Mouse (Mus musculus): ENCODE data around the gene Col27a1. TPM values are rescaled to one million over a fixed set of nuclear protein-coding genes. Genes with fewer than 3 reads are reported as not detected.

The Col27a1 gene
- total RNA-seq (2014; rRNA removed) (5.8 and 9.5 TPM in 2 replicates), polyA plus RNA-seq (2015; fragmentation: Nextera tagmentation; extraction: Ambion mirVana) (1.4 and 1.9 TPM in 2 replicates)

GRCm38 (mm10) chr4:63213907-63214621 is at the start of gene Col27a1:
TSS of gene Col27a1 (plus strand) at chr4:63214004.
- Histone ChIP-seq H3K9me3 (ENCODE audit: low read length) (no peaks in the 10 kb centered on the region), H3K9ac (replicated peaks; ENCODE audit: low read length) (peak within 1 kb of the TSS; percentile 5; the same call in 1 of the 2 replicates), H3K4me1 (ENCODE audit: insufficient read depth, low read length) (peaks cover 7% of the 10 kb centered on the region; the same call in 1 of the 2 replicates), H3K4me3 (ENCODE audit: low read length) (peak within 1 kb of the TSS; percentile 55), H3K27me3 (ENCODE audit: insufficient read depth, low read length) (peaks cover 24% of the 10 kb centered on the region), H3K36me3 (ENCODE audit: insufficient read depth, low read length) (no peaks in the 10 kb centered on the region), H3K4me2 (ENCODE audit: low read depth, low read length) (peak within 1 kb of the TSS; percentile 100), H3K27ac (no peak within 1 kb of the TSS)
- ATAC-seq (no peak), DNase-seq (ENCODE audit: low spot score) (no peak)
- WGBS, result under 1% methylated on average over 58 of the region's 61 CpGs
- no peak for TF ChIP-seq CTCF (IDR thresholded peaks at IDR 0.05; ENCODE audit: low read depth)

GRCm38 (mm10) chr4:63165636-63166035 is 48.2 kb upstream of the Col27a1 start:
- Histone ChIP-seq H3K4me2 (ENCODE audit: low read depth, low read length) (no peak overlapping the region), H3K9ac (replicated peaks; ENCODE audit: low read length) (no peak overlapping the region), H3K27ac (no peak overlapping the region), H3K4me1 (ENCODE audit: insufficient read depth, low read length) (no peaks in the 10 kb centered on the region), H3K27me3 (ENCODE audit: insufficient read depth, low read length) (no peaks in the 10 kb centered on the region), H3K36me3 (ENCODE audit: insufficient read depth, low read length) (no peaks in the 10 kb centered on the region), H3K4me3 (ENCODE audit: low read length) (no peak overlapping the region), H3K9me3 (ENCODE audit: low read length) (no peaks in the 10 kb centered on the region)
- WGBS, result 89% methylated on average over 4 of the region's 4 CpGs
- DNase-seq (ENCODE audit: low spot score), result no peak
- no peak for ATAC-seq
- TF ChIP-seq CTCF (IDR thresholded peaks at IDR 0.05; ENCODE audit: low read depth), result no peak

- Histone ChIP-seq H3K4me1 (ENCODE audit: insufficient read depth, low read length) (no peaks in the 10 kb centered on the region), H3K9me3 (ENCODE audit: low read length) (no peaks in the 10 kb centered on the region), H3K4me3 (ENCODE audit: low read length) (no peak overlapping the region), H3K27me3 (ENCODE audit: insufficient read depth, low read length) (no peaks in the 10 kb centered on the region), H3K9ac (replicated peaks; ENCODE audit: low read length) (no peak overlapping the region), H3K27ac (no peak overlapping the region), H3K36me3 (ENCODE audit: insufficient read depth, low read length) (no peaks in the 10 kb centered on the region), H3K4me2 (ENCODE audit: low read depth, low read length) (no peak overlapping the region)
- ATAC-seq (0 out of 2 replicates have a peak, but pooled peaks have one; percentile 18), DNase-seq (ENCODE audit: low spot score) (no peak)
- 84% methylated on average over 5 of the region's 5 CpGs for WGBS
- TF ChIP-seq CTCF (IDR thresholded peaks at IDR 0.05; ENCODE audit: low read depth), result no peak
Observed at GRCm38 (mm10) chr4:63166323-63166722, 47.5 kb upstream of the Col27a1 start.

GRCm38 (mm10) chr4:63170061-63170460 is 43.7 kb upstream of the Col27a1 start:
- Histone ChIP-seq H3K9me3 (ENCODE audit: low read length) (0 out of 2 replicates have a peak, but pooled peaks cover 2% of the 10 kb centered on the region), H3K4me3 (ENCODE audit: low read length) (no peak overlapping the region), H3K27ac (no peak overlapping the region), H3K27me3 (ENCODE audit: insufficient read depth, low read length) (no peaks in the 10 kb centered on the region), H3K4me1 (ENCODE audit: insufficient read depth, low read length) (no peaks in the 10 kb centered on the region), H3K36me3 (ENCODE audit: insufficient read depth, low read length) (no peaks in the 10 kb centered on the region), H3K9ac (replicated peaks; ENCODE audit: low read length) (no peak overlapping the region), H3K4me2 (ENCODE audit: low read depth, low read length) (no peak overlapping the region)
- TF ChIP-seq CTCF (IDR thresholded peaks at IDR 0.05; ENCODE audit: low read depth), result no peak
- DNase-seq (ENCODE audit: low spot score) (no peak), ATAC-seq (no peak)
- WGBS, result 81% methylated on average over 4 of the region's 4 CpGs

- 0 out of 2 replicates have a peak, but pooled peaks cover 2% of the 10 kb centered on the region for H3K9me3 ChIP-seq (ENCODE audit: low read length)
- ATAC-seq (no peak), DNase-seq (ENCODE audit: low spot score) (no peak)
- H3K36me3 ChIP-seq (ENCODE audit: insufficient read depth, low read length), result no peaks in the 10 kb centered on the region
- no peak overlapping the region for H3K4me3 ChIP-seq (ENCODE audit: low read length)
- TF ChIP-seq CTCF (IDR thresholded peaks at IDR 0.05; ENCODE audit: low read depth), result no peak
- H3K4me1 ChIP-seq (ENCODE audit: insufficient read depth, low read length), result no peaks in the 10 kb centered on the region
- no peak overlapping the region for H3K4me2 ChIP-seq (ENCODE audit: low read depth, low read length)
- H3K9ac ChIP-seq (replicated peaks; ENCODE audit: low read length), result no peak overlapping the region
- 53% methylated on average over 24 of the region's 24 CpGs for WGBS
- no peak overlapping the region for H3K27ac ChIP-seq
- H3K27me3 ChIP-seq (ENCODE audit: insufficient read depth, low read length), result no peaks in the 10 kb centered on the region
Observed at GRCm38 (mm10) chr4:63171122-63171521, 42.7 kb upstream of the Col27a1 start.

- Histone ChIP-seq H3K9ac (replicated peaks; ENCODE audit: low read length) (no peak within 1 kb of the TSS), H3K4me1 (ENCODE audit: insufficient read depth, low read length) (no peaks in the 10 kb centered on the region), H3K9me3 (ENCODE audit: low read length) (0 out of 2 replicates have a peak, but pooled peaks cover 2% of the 10 kb centered on the region), H3K36me3 (ENCODE audit: insufficient read depth, low read length) (no peaks in the 10 kb centered on the region), H3K27me3 (ENCODE audit: insufficient read depth, low read length) (no peaks in the 10 kb centered on the region), H3K4me3 (ENCODE audit: low read length) (no peak within 1 kb of the TSS), H3K27ac (no peak within 1 kb of the TSS), H3K4me2 (ENCODE audit: low read depth, low read length) (no peak within 1 kb of the TSS)
- DNase-seq (ENCODE audit: low spot score), result no peak
- ATAC-seq, result no peak
- 86% methylated on average over 4 of the region's 4 CpGs for WGBS
- no peak for TF ChIP-seq CTCF (IDR thresholded peaks at IDR 0.05; ENCODE audit: low read depth)
Observed at GRCm38 (mm10) chr4:63171969-63172685, 41.7 kb upstream of the Col27a1 start, which contains the start of gene Kif12. TSS of gene Kif12 (minus strand) at chr4:63172131.
